ENCODE assay signal across 8 mouse cellular contexts in genomic region chr6:84586551-84587200, GRCm38 (mm10). TPM values are rescaled to one million over a fixed set of nuclear protein-coding genes. Genes with fewer than 3 reads are reported as not detected.
A peak's percentile ranks its signal among the peaks of the same experiment; 100 is the strongest.
DNase-seq lines count a peak whose midpoint lies in the region; ATAC-seq lines count a peak whose summit lies in the region.

No protein-coding gene starts in this region.

- ATAC-seq in kidney, embryonic 14.5 days (ENCODE audit: low FRiP score, low TSS enrichment): no peak
- no peak for ATAC-seq in embryonic facial prominence, embryonic 14.5 days (ENCODE audit: low read depth)
- ATAC-seq in hindbrain, embryonic 14.5 days (ENCODE audit: low FRiP score): no peak
- no peak for ATAC-seq in midbrain, embryonic 14.5 days (ENCODE audit: low FRiP score, low TSS enrichment)

- under 1% methylated on average over 28 of the region's 28 CpGs for WGBS in kidney, embryonic 14.5 days
- WGBS in embryonic facial prominence, embryonic 14.5 days: under 1% methylated on average over 28 of the region's 28 CpGs
- WGBS in hindbrain, embryonic 14.5 days: 1% methylated on average over 28 of the region's 28 CpGs
- 1% methylated on average over 28 of the region's 28 CpGs for WGBS in midbrain, embryonic 14.5 days

- DNase-seq in kidney, adult 11 months: no peak
- no peak for DNase-seq in embryonic facial prominence, embryonic 14.5 days (ENCODE audit: low spot score)
- no peak for DNase-seq in hindbrain, embryonic 14.5 days (ENCODE audit: low spot score)
- peak; percentile 36 for DNase-seq in midbrain, embryonic 14.5 days
- DNase-seq in cerebellum, adult 18-20 months: no peak
- DNase-seq in right cerebral cortex, postnatal 25 days: no peak
- DNase-seq in kidney, postnatal 36 days: no peak

- peak overlapping the region; percentile 57 for H3K4me2 ChIP-seq in kidney, embryonic 14.5 days (replicated peaks; ENCODE audit: low read depth, low read length)
- H3K4me2 ChIP-seq in embryonic facial prominence, embryonic 14.5 days (ENCODE audit: low read depth, low read length): peak overlapping the region; percentile 91
- H3K4me2 ChIP-seq in hindbrain, embryonic 14.5 days (replicated peaks): peak overlapping the region; percentile 85
- H3K4me2 ChIP-seq in midbrain, embryonic 14.5 days (ENCODE audit: low read length): peak overlapping the region; percentile 84

- no peaks in the 10 kb centered on the region for H3K9me3 ChIP-seq in kidney, embryonic 14.5 days (ENCODE audit: control insufficient read depth, low read length)
- H3K9me3 ChIP-seq in embryonic facial prominence, embryonic 14.5 days (ENCODE audit: control insufficient read depth, low read length): no peaks in the 10 kb centered on the region
- H3K9me3 ChIP-seq in hindbrain, embryonic 14.5 days (ENCODE audit: control insufficient read depth, low read length): no peaks in the 10 kb centered on the region
- no peaks in the 10 kb centered on the region for H3K9me3 ChIP-seq in midbrain, embryonic 14.5 days (ENCODE audit: control insufficient read depth, low read length)

- no peaks in the 10 kb centered on the region for H3K36me3 ChIP-seq in kidney, embryonic 14.5 days (ENCODE audit: control insufficient read depth, insufficient read depth, low read length)
- H3K36me3 ChIP-seq in embryonic facial prominence, embryonic 14.5 days (ENCODE audit: control insufficient read depth, insufficient read depth, low read length): peaks cover 3% of the 10 kb centered on the region; the same call in 1 of the 2 replicates
- H3K36me3 ChIP-seq in hindbrain, embryonic 14.5 days (replicated peaks; ENCODE audit: control insufficient read depth, insufficient read depth): no peaks in the 10 kb centered on the region
- no peaks in the 10 kb centered on the region for H3K36me3 ChIP-seq in midbrain, embryonic 14.5 days (ENCODE audit: control insufficient read depth, insufficient read depth, low read length)

- H3K4me1 ChIP-seq in kidney, embryonic 14.5 days (ENCODE audit: control insufficient read depth, insufficient read depth, low read length): peaks cover 42% of the 10 kb centered on the region
- H3K4me1 ChIP-seq in embryonic facial prominence, embryonic 14.5 days (ENCODE audit: control insufficient read depth, insufficient read depth, low read length): peaks cover 29% of the 10 kb centered on the region
- peaks cover 58% of the 10 kb centered on the region for H3K4me1 ChIP-seq in hindbrain, embryonic 14.5 days (replicated peaks; ENCODE audit: control insufficient read depth, insufficient read depth, low read length)
- peaks cover 53% of the 10 kb centered on the region for H3K4me1 ChIP-seq in midbrain, embryonic 14.5 days (ENCODE audit: control insufficient read depth, insufficient read depth, low read length)

- H3K27ac ChIP-seq in kidney, embryonic 14.5 days (ENCODE audit: low read depth, low read length): no peak overlapping the region
- peak overlapping the region; percentile 91 for H3K27ac ChIP-seq in embryonic facial prominence, embryonic 14.5 days (replicated peaks; ENCODE audit: low read depth, low read length)
- H3K27ac ChIP-seq in hindbrain, embryonic 14.5 days: peak overlapping the region; percentile 75
- H3K27ac ChIP-seq in midbrain, embryonic 14.5 days (replicated peaks; ENCODE audit: low read depth, low read length): no peak overlapping the region

- H3K27me3 ChIP-seq in kidney, embryonic 14.5 days (ENCODE audit: control insufficient read depth, insufficient read depth, low read length): peaks cover 85% of the 10 kb centered on the region
- H3K27me3 ChIP-seq in embryonic facial prominence, embryonic 14.5 days (replicated peaks; ENCODE audit: control insufficient read depth, insufficient read depth, low read length): peaks cover 44% of the 10 kb centered on the region
- H3K27me3 ChIP-seq in hindbrain, embryonic 14.5 days (ENCODE audit: control insufficient read depth, insufficient read depth, low read length): peaks cover 83% of the 10 kb centered on the region
- peaks cover 86% of the 10 kb centered on the region for H3K27me3 ChIP-seq in midbrain, embryonic 14.5 days (ENCODE audit: control insufficient read depth, insufficient read depth, low read length)

- peak overlapping the region; percentile 48 for H3K4me3 ChIP-seq in kidney, embryonic 14.5 days (ENCODE audit: low read length)
- peak overlapping the region; percentile 63 for H3K4me3 ChIP-seq in embryonic facial prominence, embryonic 14.5 days (ENCODE audit: low read depth, low read length)
- H3K4me3 ChIP-seq in hindbrain, embryonic 14.5 days (replicated peaks; ENCODE audit: low read length): peak overlapping the region; percentile 45
- H3K4me3 ChIP-seq in midbrain, embryonic 14.5 days (replicated peaks; ENCODE audit: low read depth, low read length): peak overlapping the region; percentile 43

- peak overlapping the region; percentile 47; the same call in 1 of the 2 replicates for H3K9ac ChIP-seq in kidney, embryonic 14.5 days (ENCODE audit: low read depth, low read length)
- H3K9ac ChIP-seq in embryonic facial prominence, embryonic 14.5 days (ENCODE audit: low read depth, low read length): peak overlapping the region; percentile 80
- peak overlapping the region; percentile 63 for H3K9ac ChIP-seq in hindbrain, embryonic 14.5 days
- peak overlapping the region; percentile 54 for H3K9ac ChIP-seq in midbrain, embryonic 14.5 days (replicated peaks; ENCODE audit: low read length)

RNA-seq across cellular contexts. Expression of gene Cyp26b1, which starts 7.0 kb away (rescaled TPM):
- 4.4 and 6.7 TPM in 2 replicates for polyA plus RNA-seq in kidney, embryonic 14.5 days (2014; fragmentation: Nextera tagmentation; extraction: Ambion mirVana)
- polyA plus RNA-seq in embryonic facial prominence, embryonic 14.5 days (2014; fragmentation: Nextera tagmentation; extraction: Ambion mirVana): 6.9 and 8.0 TPM in 2 replicates
- 22.5 and 26.6 TPM in 2 replicates for polyA plus RNA-seq in hindbrain, embryonic 14.5 days (2014; fragmentation: Nextera tagmentation; extraction: Ambion mirVana)
- 21.9 and 29.5 TPM in 2 replicates for polyA plus RNA-seq in midbrain, embryonic 14.5 days (2014; fragmentation: Nextera tagmentation; extraction: Ambion mirVana)

Comparison
In these comparisons a context has a peak if more than half of its experiments do, and no peak if none do; other contexts are left out.
1. H3K27ac ChIP-seq: peak in embryonic facial prominence, embryonic 14.5 days (single experiment) and hindbrain, embryonic 14.5 days (single experiment); none in kidney, embryonic 14.5 days (single experiment) and midbrain, embryonic 14.5 days (single experiment).
2. Peak in every context shown above with its lines, with median percentiles within 50 percentile points of each other: H3K4me2 ChIP-seq, H3K4me3 ChIP-seq and H3K9ac ChIP-seq.